Mouse (Mus musculus): Measurements from ENCODE around the gene Stap2. TPM values are rescaled to one million over a fixed set of nuclear protein-coding genes. Genes with fewer than 3 reads are reported as not detected.

Gene Stap2
- polyA plus RNA-seq, 1 experiment from 2014 or later, result 28.0 TPM

DNA sequence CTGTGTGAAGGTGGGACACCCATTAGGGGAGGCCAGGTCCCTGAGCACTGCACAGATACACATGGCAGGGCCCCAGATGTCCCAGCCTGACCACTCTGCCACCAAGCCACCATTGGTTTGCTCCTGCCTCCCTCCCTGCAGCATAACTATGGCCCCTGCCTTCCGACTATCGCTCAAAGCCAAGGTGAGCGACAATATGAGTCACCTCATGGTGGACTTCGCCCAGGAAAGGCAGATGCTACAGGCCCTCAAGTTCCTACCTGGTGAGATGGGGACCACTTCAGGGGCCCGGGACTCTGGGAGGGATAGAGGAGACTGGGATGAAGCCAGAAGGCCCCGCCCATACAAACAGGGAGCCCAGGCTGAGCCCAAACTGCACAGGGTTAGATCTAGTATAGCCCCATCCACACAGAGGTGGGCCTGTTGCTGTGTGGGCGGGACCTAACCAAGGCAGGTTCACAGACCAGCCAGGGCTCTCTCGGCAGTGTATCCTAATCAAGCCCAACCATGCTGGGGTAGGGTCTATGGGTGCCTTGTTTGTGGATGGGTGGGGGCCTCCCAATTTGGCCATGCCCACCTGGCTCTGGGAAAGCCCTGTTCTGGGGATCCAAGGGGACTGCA is 15.0 kb downstream of the Stap2 start:
- no peak overlapping the region for H3K4me3 ChIP-seq (replicated peaks)
- ATAC-seq (ENCODE audit: insufficient read depth, low FRiP score, low read depth), result no peak
- WGBS, result 75% methylated on average over 8 of the region's 8 CpGs
- no peak overlapping the region for H3K9ac ChIP-seq
- peaks cover 5% of the 10 kb centered on the region; the same call in 1 of the 2 replicates for H3K4me1 ChIP-seq
- no peaks in the 10 kb centered on the region for H3K9me3 ChIP-seq
- no peak overlapping the region for H3K27ac ChIP-seq
- H3K27me3 ChIP-seq (replicated peaks), result 0 out of 2 replicates have a peak, but pooled peaks cover 3% of the 10 kb centered on the region
- no peak overlapping the region for H3K4me2 ChIP-seq
- H3K36me3 ChIP-seq, result no peaks in the 10 kb centered on the region

DNA sequence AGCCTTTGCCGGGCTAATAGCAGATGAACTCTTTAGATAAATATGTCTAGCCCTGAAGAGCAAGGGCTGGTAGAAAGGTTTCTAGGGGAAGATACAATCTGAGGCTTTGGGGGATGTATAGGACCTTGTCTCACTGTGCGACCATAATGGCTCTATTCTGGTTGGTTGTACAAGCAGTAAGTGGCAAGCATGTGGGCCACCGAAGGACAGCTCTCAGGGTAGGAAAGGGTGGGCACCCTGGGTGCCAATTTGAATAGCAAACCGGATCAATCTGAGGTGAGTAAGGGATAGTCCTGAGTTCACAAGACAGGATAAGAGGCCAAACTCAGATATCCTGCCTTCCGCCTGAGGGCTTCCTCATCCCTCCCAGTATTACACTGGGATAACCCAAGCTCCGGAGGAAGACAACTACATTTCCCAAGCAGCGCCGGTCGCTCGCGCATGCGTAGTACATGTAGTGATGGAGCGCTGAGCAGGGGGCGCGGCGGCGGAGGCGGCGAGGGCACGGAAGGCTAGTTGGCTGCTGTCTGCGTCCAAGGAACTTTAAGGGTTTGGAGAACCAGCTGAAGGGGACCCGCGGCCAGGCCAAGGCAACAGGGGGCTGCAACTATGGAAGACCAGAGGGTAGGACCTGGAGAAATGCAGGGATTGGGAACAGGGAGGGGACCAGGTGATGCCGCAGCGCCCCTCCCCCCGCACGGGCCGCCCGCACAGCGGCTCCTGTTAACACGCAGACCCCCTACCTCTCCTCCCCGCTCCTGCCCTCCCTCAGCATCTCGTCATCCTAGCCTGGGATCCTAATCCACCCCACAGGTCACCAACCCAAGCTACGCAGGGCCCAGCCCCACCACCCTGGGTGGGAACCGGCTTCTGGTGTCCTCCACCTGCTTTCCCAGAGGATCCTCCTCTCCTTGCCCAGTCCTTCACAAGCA is 19.1 kb downstream of the Stap2 start, which contains the start of gene Fsd1:
Fsd1 (plus strand) TSS at position 480 of the 932 bp plus-strand sequence.
- 8% methylated on average over 35 of the region's 35 CpGs for WGBS

DNA sequence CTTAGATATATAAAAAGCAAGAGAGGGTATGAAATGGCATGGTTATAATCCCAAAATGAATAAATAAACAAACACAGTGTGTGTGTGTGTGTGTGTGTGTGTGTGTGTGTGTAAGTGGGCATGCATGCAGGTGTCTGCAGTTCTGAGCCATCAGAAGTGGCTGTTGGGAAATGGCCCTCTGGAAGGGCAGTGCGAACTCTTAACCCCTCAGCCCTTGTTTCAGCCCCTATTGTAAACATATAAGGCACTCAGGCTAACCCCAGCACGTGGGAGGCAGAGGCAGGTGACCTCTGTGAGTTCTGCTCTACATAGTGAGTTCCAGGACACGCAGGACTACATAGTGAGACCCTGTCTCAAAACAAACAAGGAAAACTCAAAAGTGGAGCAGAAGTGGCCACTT is 28.1 kb downstream of the Stap2 start:
- Histone ChIP-seq H3K9me3 (no peaks in the 10 kb centered on the region), H3K27ac (no peak overlapping the region), H3K4me3 (replicated peaks) (no peak overlapping the region), H3K4me1 (peaks cover 10% of the 10 kb centered on the region), H3K4me2 (no peak overlapping the region), H3K9ac (no peak overlapping the region), H3K36me3 (no peaks in the 10 kb centered on the region), H3K27me3 (replicated peaks) (no peaks in the 10 kb centered on the region)
- 28% methylated on average over 3 of the region's 3 CpGs for WGBS
- no peak for ATAC-seq (ENCODE audit: insufficient read depth, low FRiP score, low read depth)

More for the DNA sequence above, 19.1 kb downstream of the Stap2 start, which contains the start of gene Fsd1:
- Histone ChIP-seq H3K4me2 (peak within 1 kb of the TSS; percentile 60), H3K27me3 (replicated peaks) (0 out of 2 replicates have a peak, but pooled peaks cover 3% of the 10 kb centered on the region), H3K9me3 (no peaks in the 10 kb centered on the region), H3K27ac (no peak within 1 kb of the TSS), H3K4me1 (peaks cover 5% of the 10 kb centered on the region; the same call in 1 of the 2 replicates), H3K36me3 (no peaks in the 10 kb centered on the region), H3K9ac (0 out of 2 replicates have a peak within 1 kb of the TSS, but pooled peaks have one; percentile 4), H3K4me3 (replicated peaks) (peak within 1 kb of the TSS; percentile 45)
- ATAC-seq (ENCODE audit: insufficient read depth, low FRiP score, low read depth), result no peak

DNA sequence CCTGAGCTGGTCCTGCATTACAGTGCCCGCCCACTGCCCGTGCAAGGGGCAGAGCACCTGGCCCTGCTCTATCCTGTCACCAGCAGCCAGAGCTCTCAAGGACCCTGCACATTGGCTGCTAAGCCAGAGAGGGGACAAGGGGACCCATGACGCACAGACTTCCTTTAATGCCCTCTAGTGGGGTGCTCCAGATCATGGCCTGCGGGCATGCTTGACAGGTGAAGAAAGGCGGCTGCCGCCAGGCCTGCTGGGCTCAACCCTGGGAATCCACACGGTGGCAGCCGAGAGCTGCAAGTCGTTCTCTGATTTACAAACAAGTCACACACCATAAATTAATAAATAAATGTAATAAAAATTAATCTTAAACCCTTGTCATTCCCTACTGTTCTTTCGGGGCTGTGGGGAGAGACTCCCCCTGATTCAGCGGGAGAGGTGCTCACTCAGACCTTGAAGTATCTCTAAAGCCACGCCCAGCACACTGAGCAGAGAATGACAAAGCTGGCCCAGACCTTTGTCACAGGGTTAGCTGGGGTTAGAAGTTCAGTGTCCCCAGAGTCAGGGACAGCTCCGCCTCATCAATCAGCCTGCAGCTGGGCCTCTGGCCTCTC is 29.0 kb downstream of the Stap2 start:
- Histone ChIP-seq H3K4me1 (peaks cover 10% of the 10 kb centered on the region), H3K27ac (no peak overlapping the region), H3K27me3 (replicated peaks) (no peaks in the 10 kb centered on the region), H3K4me3 (replicated peaks) (no peak overlapping the region), H3K9me3 (no peaks in the 10 kb centered on the region), H3K4me2 (peak overlapping the region; percentile 38), H3K36me3 (no peaks in the 10 kb centered on the region), H3K9ac (no peak overlapping the region)
- ATAC-seq (ENCODE audit: insufficient read depth, low FRiP score, low read depth), result peak; percentile 74
- WGBS, result 16% methylated on average over 13 of the region's 13 CpGs

DNA sequence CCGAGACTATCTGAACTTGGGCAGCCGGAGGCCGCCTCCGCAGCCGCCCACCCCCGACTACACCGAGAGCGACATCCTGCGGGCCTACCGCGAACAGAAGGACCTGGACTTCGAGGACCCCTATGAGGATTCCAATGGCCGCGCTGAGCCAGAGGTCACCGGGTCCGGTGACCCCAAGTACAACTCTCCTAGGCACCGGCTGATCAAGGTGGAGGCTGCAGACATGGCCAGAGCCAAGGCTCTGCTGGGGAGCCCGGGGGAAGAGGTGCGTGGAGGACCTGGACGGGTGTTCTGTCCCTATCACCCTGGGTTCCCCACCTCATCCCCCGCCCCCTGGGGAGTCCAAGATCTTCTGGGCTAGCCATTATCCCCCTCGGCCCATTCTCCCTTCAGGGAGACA is 33.9 kb downstream of the Stap2 start:
- Histone ChIP-seq H3K9me3 (no peaks in the 10 kb centered on the region), H3K27ac (no peak overlapping the region), H3K4me1 (peaks cover 18% of the 10 kb centered on the region), H3K4me3 (replicated peaks) (no peak overlapping the region), H3K27me3 (replicated peaks) (0 out of 2 replicates have a peak, but pooled peaks cover 2% of the 10 kb centered on the region), H3K9ac (no peak overlapping the region), H3K4me2 (peak overlapping the region; percentile 92), H3K36me3 (peaks cover 8% of the 10 kb centered on the region)
- no peak for ATAC-seq (ENCODE audit: insufficient read depth, low FRiP score, low read depth)
- 40% methylated on average over 22 of the region's 22 CpGs for WGBS

DNA sequence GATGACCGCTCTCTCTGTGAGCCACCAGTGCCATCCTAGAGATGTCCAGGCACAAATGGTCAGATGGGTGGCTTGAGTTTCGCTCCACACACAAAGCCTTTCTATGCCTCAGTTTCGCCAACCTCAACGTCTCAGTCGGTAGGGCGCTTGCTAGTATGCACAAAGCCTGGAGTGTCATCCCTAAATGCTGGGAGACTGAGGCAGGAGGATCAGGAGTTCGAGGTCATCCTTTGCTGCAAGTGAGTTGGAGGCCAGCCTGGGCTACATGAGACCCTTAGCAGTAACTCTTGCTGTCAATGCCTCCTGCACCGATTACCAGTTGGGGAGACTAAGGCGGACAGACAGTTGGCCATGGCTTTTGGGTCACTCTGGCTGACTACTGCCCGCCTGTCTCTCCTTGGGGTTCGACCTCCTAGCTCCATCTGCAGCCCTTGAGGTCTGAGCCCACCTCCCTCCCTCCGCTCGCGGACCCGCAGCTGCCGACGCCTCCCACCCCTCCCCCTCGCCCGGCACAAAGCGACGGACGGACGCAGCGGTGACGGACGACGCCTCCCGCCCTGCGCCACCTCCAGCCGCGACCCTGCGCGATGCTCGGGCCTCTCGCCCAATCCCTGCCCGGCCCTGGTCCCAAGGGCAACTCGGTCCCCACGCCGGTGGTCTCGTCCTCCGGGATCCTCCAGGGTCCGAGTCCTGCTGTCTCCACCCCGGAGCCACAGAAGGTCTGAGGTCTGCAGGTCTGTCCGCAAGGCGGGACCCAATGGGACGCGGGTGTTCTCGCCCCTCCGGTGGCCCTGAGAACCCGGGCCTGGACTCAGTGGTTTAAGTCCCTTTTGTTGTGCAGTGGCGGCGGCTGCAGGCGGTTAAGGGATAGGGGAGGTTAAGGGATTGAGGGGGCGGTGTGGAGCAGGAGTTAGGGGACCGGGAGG is 35.2 kb downstream of the Stap2 start, which contains the start of gene Shd:
Shd (plus strand) TSS at position 502 of the 926 bp plus-strand sequence.
- Histone ChIP-seq H3K36me3 (peaks cover 11% of the 10 kb centered on the region), H3K4me2 (peak within 1 kb of the TSS; percentile 92), H3K27me3 (replicated peaks) (0 out of 2 replicates have a peak, but pooled peaks cover 2% of the 10 kb centered on the region), H3K27ac (no peak within 1 kb of the TSS), H3K9ac (peak within 1 kb of the TSS; percentile 29), H3K4me3 (replicated peaks) (peak within 1 kb of the TSS; percentile 49), H3K4me1 (peaks cover 15% of the 10 kb centered on the region; the same call in 1 of the 2 replicates), H3K9me3 (no peaks in the 10 kb centered on the region)
- 10% methylated on average over 54 of the region's 55 CpGs for WGBS
- 0 out of 2 replicates have a peak, but pooled peaks have one; percentile 14 for ATAC-seq (ENCODE audit: insufficient read depth, low FRiP score, low read depth)

DNA sequence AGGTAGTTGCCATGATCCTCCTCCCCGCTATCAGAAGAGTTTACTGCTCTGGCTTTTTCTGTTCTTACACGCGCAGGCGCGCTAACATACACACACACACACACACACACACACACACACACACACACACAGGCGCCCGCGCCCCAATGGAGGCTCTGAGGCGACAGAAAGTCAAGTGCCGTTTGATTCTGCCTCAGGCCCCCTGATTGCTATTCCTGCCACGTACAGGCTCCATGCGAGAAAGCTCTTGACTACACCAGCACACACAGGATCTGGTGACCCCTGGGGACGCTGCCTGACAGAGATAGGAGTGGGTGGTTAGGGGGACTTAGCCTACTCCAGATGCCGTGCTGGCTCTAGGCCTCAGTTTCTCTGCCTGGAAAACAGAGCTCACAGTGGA is 35.8 kb downstream of the Stap2 start:
- 0 out of 2 replicates have a peak, but pooled peaks cover 2% of the 10 kb centered on the region for H3K27me3 ChIP-seq (replicated peaks)
- H3K27ac ChIP-seq, result no peak overlapping the region
- peaks cover 17% of the 10 kb centered on the region for H3K36me3 ChIP-seq
- no peak for ATAC-seq (ENCODE audit: insufficient read depth, low FRiP score, low read depth)
- H3K9me3 ChIP-seq, result no peaks in the 10 kb centered on the region
- peak overlapping the region; percentile 92; the same call in 1 of the 2 replicates for H3K4me2 ChIP-seq
- peaks cover 15% of the 10 kb centered on the region; the same call in 1 of the 2 replicates for H3K4me1 ChIP-seq
- no peak overlapping the region for H3K4me3 ChIP-seq (replicated peaks)
- WGBS, result 47% methylated on average over 14 of the region's 14 CpGs
- no peak overlapping the region for H3K9ac ChIP-seq

DNA sequence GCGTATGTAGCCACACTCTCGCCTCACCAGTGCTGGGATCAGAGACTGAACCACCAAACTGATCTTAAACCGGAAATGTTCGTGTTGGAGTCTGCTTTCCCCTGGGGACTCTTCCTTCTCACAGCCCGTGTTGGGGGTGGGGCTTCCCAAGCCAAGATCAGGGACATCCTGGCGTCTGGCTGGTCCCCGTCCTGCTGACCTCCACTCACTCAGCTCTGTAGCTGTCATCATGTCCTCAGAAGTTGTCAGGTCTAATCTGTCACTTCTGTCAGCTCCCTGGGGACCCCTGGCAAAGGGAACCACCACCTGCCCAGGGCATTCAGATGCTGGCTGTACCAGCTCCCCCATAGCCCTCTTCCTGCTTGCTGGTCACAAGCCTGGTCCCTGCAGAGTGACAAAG is 37.2 kb downstream of the Stap2 start:
- H3K9ac ChIP-seq, result no peak overlapping the region
- no peak for ATAC-seq (ENCODE audit: insufficient read depth, low FRiP score, low read depth)
- 64% methylated on average over 7 of the region's 7 CpGs for WGBS
- 0 out of 2 replicates have a peak, but pooled peaks cover 2% of the 10 kb centered on the region for H3K27me3 ChIP-seq (replicated peaks)
- H3K4me3 ChIP-seq (replicated peaks), result no peak overlapping the region
- H3K27ac ChIP-seq, result no peak overlapping the region
- peaks cover 21% of the 10 kb centered on the region for H3K36me3 ChIP-seq
- peaks cover 16% of the 10 kb centered on the region; the same call in 1 of the 2 replicates for H3K4me1 ChIP-seq
- no peak overlapping the region for H3K4me2 ChIP-seq
- H3K9me3 ChIP-seq, result no peaks in the 10 kb centered on the region

DNA sequence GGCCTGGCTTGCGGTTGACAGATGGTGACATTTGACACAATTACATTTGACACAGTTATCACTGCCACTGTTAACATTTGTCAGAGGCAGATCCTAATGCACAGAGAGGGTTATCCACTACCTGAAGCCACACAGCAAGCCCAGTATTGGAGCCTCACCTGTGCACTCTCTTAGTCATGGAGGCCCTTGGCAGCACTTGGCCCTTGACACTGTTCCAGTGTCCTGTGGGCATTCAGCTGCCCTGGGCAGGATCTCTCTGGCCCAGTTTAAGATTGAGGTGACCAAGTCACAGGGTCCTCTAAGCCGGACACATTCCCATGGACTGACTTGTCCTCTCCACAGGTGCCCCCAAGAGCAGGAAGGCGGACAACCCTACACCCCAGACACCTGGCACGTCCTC is 38.2 kb downstream of the Stap2 start:
- no peak for ATAC-seq (ENCODE audit: insufficient read depth, low FRiP score, low read depth)

DNA sequence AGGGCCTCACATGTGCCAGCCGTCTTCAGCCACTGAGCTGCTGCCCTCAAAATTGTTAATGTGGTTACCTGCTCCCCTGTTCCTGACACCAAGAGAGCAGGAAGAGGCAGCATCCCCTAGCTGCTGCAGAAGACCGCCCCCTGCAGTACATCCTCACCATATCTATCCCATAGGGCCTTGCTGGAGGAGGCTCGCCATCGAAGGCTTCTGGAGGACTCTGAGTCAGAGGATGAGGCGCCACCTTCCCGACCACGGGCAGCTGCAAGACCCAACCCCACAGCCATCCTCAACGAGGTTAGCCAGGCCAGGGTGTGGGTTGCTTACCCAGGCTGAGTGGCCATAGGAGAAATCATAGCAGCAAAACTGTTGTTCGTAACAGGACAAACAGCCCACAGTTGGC is 40.4 kb downstream of the Stap2 start:
- no peak overlapping the region for H3K4me2 ChIP-seq
- peaks cover 31% of the 10 kb centered on the region for H3K36me3 ChIP-seq
- no peak overlapping the region for H3K27ac ChIP-seq
- WGBS, result 85% methylated on average over 9 of the region's 9 CpGs
- H3K9ac ChIP-seq, result no peak overlapping the region
- H3K27me3 ChIP-seq (replicated peaks), result 0 out of 2 replicates have a peak, but pooled peaks cover 1% of the 10 kb centered on the region
- no peaks in the 10 kb centered on the region for H3K9me3 ChIP-seq
- H3K4me1 ChIP-seq, result peaks cover 8% of the 10 kb centered on the region
- H3K4me3 ChIP-seq (replicated peaks), result no peak overlapping the region
- ATAC-seq (ENCODE audit: insufficient read depth, low FRiP score, low read depth), result no peak

More for the DNA sequence above, 38.2 kb downstream of the Stap2 start:
- 90% methylated on average over 4 of the region's 4 CpGs for WGBS
- Histone ChIP-seq H3K4me2 (no peak overlapping the region), H3K9ac (no peak overlapping the region), H3K9me3 (no peaks in the 10 kb centered on the region), H3K27ac (no peak overlapping the region), H3K4me3 (replicated peaks) (no peak overlapping the region), H3K36me3 (peaks cover 23% of the 10 kb centered on the region), H3K4me1 (peaks cover 20% of the 10 kb centered on the region; the same call in 1 of the 2 replicates), H3K27me3 (replicated peaks) (0 out of 2 replicates have a peak, but pooled peaks cover 2% of the 10 kb centered on the region)
